Mouse (Mus musculus) brain, embryonic 14.5 days (tissue): ENCODE data around the gene Nudt1. TPM values are rescaled to one million over a fixed set of nuclear protein-coding genes. Genes with fewer than 3 reads are reported as not detected.

Source experiments
- DNase-seq: peaks from one replicate; pipeline ENCODE4 v3.0.0-alpha.2; 2011; ENCODE audit warnings: low read depth
- CTCF ChIP-seq: fragments of 200-500 bp; IDR thresholded peaks from 2 replicates; pipeline ENCODE4 v1.5.1; 2012; ENCODE audit warnings: inconsistent platforms, mild to moderate bottlenecking, moderate library complexity, borderline replicate concordance; ENCODE audit not compliant: insufficient read depth, insufficient read length; ENCODE audit errors: extremely low read depth
- POLR2A ChIP-seq: fragments of 200-500 bp; IDR thresholded peaks from 2 replicates; pipeline ENCODE4 v1.6.1; 2012; ENCODE audit warnings: mild to moderate bottlenecking, inconsistent platforms, borderline replicate concordance; ENCODE audit not compliant: poor library complexity, insufficient read depth, insufficient read length, severe bottlenecking; ENCODE audit errors: extremely low read depth
- polyA plus RNA-seq: library from polyadenylated mRNA; depleted of rRNA; stranded (reverse); fragments of >200 nt; gene quantifications from 2 replicates; pipeline ENCODE4 v1.2.3, GENCODE M21; 2012; rRNA removed

Gene Nudt1
- polyA plus RNA-seq, result 17.3 and 20.1 TPM in 2 replicates

DNA sequence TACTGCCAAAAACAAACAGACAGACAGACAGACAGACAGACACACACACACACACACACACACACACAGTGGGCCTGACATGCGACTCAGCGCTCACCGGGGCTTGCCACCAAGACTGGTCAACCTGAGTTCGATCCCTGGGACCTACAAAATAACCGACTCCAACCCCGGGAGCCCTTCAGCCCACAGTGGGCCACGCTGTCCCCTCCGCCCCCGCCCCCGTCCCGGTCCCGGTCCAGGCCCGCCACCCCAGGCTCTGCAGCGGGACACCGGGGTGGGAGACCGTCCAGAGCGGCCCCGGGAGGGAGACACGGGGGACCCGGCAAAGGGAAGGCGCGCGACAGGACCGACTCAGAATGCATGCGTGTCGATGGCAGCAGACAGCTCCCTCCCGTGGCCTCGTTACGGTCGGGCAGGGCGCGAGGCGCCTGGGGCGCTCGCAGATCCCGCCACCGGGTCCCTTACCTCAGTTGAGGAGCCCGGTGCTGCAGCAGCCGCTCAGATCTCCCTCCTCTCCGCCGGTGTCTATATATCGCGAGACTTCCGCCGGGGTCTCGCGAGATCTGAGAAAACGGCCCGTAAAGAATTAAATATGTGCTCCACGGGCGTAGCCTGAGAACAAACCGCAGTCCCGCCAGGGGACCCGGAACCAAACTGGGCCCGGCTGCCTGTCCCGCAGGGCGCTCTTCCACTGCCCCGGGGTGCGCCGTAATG is at the start of gene Nudt1, which contains the start of gene Mad1l1:
Gene Nudt1, plus strand, starts transcription at position 615 of the 714 bp plus-strand sequence.
Gene Mad1l1, minus strand, starts transcription at position 511 of the 714 bp plus-strand sequence.
- TF ChIP-seq CTCF (0 out of 2 replicates have a peak, but pooled peaks have one; percentile 1), POLR2A (peak; percentile 64)
- DNase-seq, result peak; percentile 97

DNA sequence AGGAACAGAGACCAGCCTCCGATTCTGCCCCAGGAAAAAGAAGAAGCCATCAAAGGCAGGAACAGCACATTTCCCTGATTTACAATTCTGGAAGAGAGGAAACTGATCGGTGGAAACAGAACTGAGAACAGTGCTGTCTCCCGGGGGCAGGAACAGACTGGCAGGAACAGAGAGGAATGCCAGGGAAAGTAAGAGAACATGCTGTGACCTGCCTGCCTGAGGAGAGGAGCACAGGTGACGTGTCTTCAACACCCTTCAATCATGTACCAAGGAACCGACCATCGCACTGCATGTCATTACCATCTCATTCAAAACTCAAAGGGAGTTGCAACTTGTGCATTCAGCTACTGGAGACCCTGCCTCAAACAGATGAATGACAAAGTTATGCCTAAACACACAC is 44.7 kb upstream of the Nudt1 start:
- peak; percentile 69 for DNase-seq
- no peak for TF ChIP-seq CTCF
- TF ChIP-seq POLR2A, result no peak

DNA sequence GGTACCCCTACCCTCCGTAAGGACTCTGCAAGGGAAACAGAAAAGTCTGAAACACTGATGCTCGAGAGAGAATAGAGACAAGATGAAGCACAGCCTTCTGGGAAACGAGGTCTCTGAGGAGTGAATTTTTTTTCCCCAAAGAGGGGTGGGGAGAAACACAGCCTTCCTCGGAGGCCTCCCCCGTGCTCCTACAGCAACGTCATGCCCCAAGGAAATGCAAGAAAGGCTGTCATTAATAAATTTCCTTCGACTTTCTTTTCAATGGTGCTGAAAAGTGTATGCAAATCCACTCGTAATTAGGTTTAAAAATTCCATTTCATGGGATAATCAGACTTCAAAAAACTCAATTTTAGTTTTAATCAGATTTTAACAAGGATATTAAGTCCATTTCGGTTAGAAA is 41.3 kb upstream of the Nudt1 start:
- peak; percentile 50 for DNase-seq

DNA sequence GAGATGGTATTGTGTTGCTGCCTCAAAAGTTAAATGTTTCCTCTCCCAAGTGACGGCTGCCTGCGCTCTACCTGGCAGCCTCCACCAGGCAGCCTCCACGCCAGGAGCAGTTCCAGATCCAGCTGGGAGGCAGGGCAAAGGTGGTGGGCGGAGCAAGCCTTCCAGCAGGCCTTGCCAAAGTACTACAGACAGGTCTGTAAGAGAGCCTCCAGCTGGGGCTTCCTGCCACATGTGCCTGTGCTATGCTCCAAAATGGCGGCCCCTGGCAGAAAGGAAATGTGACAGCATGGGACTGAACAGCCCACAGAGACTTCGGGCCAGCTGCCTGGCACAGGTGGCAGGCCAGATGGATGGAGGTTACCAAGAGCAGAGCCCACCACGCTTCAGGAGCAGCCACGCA is 39.1 kb upstream of the Nudt1 start:
- no peak for TF ChIP-seq POLR2A
- no peak for TF ChIP-seq CTCF
- peak; percentile 61 for DNase-seq

More for the DNA sequence above, 41.3 kb upstream of the Nudt1 start:
- TF ChIP-seq CTCF (no peak), POLR2A (no peak)

DNA sequence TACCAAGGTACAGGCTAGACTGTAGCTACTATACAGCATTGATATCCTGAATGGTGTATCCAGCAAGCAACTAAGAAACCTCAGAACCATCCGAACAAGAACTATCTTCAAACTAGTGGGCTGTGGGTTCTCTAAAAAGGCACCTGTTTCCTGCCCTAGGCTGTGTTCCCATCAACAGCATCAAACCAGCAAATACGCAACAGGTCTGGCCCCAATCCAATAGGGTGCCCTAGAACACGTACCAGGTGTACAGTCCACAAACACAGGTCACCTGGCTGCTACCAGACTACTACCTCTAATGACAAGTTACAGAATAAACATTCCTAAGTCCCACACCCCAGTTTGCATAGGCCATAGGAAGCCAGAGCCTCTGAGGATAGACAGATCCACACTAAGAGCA is 38.6 kb upstream of the Nudt1 start:
- no peak for DNase-seq
- no peak for TF ChIP-seq CTCF
- TF ChIP-seq POLR2A, result no peak

DNA sequence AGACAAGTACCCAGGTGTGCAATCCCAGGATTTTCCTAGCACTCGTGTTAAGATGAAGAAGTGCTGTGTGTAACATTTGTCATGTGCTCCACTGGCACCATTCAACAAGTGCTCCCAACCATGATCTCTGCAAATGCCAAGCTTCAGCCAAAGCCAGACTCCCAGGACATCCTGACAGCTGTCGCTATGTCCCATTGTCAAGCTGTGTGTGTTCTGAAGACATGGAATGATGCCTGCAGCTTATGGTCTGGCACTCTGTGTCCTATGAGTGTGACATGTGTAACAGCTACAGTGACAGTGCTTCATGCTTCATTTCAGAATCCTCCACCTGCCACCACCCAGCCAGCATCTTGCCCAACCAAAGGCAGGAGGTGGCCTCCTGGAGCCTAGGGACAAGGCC is 37.4 kb upstream of the Nudt1 start:
- DNase-seq, result no peak
- TF ChIP-seq CTCF, result no peak

DNA sequence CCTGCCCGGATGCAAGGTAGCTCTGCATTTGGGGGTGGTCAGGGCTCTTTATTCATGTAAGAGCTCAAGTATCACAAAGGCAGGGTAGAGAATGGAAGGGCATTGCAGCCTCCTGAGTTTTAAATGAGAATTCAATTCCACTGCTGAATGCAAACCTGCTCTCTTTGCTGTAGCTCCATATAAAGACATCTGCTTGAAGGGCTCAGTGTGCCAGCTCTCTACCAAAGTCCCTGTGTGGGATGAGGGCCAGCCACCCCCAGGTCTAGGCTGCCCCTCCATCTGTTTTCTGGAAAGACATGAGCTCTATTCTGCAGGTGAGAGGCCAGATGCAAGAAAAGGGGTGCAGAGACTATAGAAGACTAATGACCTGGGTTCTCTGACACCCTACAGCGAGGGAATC is 36.7 kb upstream of the Nudt1 start:
- no peak for DNase-seq
- TF ChIP-seq POLR2A (no peak), CTCF (no peak)

DNA sequence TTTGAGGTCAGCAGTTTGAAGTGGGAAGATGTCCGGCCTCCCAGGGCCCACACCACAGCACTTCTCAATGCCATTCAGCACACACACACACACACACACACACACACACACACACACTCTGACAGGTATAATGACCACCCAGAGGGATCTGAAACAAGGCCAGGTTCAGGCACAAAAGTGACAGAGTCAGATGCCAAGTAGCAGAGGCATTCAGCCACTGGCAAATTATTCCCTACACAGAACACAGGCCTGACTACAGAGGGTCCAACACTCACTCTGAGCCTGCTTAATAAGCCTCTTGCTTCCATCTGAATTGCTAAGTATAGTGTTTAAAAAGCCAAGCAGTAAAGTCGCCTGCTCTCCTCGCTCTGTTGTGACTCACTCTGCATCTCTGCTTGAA is 33.2 kb upstream of the Nudt1 start:
- TF ChIP-seq CTCF (no peak), POLR2A (no peak)

DNA sequence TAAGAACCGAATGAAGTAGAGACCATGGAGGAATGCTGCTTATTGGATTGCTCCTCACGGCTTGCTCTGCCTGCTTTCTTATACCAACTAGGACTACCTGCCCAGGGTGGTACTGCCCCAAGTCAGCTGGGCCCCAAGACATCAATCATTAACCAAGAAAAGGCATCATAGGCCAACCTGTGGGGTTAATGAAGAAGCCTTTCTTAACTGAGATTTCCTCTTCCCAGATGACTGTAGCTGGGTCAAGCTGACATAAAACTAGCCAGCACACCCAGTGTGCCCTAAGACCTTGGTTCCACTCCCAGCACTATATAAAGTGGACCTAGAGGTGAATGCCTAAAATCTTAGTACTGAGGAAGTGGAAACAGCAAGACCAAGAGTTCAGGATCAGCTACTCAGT is 32.3 kb upstream of the Nudt1 start:
- TF ChIP-seq CTCF (no peak), POLR2A (no peak)

More for the DNA sequence above, 33.2 kb upstream of the Nudt1 start:
- peak; percentile 73 for DNase-seq

DNA sequence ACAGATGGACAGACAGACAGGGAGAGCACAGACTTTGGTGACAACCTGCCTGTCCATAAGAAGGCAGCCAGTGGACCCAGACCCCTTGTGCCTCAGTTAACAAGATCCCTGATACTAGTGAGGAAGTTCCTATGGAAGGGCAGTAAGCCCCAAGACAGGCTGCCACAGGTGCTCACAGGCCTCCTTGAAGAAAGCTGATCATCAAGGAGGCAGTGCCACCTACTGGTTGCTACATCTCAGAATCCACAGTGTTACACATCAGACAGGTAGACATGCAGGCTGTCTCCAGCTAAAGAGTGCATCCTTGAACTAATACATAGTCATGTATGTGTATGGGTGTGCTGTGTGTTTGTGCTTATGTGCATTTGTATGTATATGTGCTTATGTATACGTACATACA is 29.3 kb upstream of the Nudt1 start:
- TF ChIP-seq POLR2A, result no peak
- TF ChIP-seq CTCF, result peak; percentile 82
- DNase-seq, result peak; percentile 91

More for the DNA sequence above, 32.3 kb upstream of the Nudt1 start:
- no peak for DNase-seq

DNA sequence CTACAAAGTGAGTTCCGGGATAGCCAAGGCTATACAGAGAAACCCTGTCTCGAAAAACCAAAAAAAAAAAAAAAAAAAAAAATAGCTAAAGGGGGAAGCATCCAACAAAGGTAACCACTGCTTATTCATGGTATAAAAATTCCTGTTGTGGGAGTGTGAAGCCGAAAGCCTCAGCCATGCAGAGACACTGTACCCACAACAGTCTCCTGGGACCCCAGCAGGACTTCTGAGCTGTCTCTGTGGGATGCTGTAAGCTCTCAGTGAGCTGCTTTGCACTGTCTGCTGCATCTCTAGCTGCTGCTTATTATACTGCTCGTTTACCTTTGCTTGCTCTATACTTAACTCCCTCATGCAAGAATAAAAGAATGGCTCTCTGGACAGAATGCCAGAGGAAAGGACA is 23.2 kb upstream of the Nudt1 start:
- no peak for DNase-seq
- TF ChIP-seq POLR2A (no peak), CTCF (no peak)

DNA sequence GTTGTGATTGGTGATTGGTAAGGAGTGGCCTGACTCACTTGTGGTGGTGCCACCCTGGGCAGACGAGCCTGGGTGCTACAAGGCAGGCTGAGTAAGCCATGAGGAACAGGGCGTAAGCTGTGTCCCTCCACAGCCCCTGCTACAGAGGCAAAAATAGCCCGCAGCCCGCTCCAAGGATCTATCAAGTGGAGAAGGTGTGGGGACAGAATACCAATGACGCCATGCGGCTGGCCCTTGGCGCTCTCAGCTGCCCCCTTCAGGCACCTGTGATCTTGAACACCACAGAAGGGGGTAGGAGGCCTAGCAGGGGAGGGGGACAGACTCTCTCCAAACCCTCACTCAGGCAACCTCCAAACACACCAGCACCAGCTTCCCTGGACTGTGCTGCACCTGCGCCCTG is 15.4 kb upstream of the Nudt1 start:
- TF ChIP-seq POLR2A (no peak), CTCF (no peak)
- no peak for DNase-seq

DNA sequence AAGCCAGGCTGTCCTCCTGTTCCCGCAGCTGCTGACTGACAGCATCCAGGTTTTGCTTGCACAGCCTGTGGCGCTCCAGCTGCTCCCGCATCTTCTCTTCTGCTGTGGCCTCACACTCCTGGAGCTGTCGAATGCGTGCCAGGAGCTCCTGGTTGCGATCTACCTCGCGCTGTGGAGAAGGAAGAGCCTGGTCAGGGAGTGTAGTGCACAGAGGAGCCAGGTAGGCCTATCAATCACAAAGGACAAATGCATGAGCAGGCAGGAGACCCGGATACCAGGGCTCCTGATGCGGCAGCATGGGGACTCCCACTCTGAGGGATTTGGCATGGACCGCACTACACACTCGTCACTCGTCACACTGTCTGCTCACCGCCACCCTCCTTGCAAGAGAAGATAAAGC is 13.9 kb upstream of the Nudt1 start:
- TF ChIP-seq CTCF (no peak), POLR2A (no peak)
- no peak for DNase-seq

DNA sequence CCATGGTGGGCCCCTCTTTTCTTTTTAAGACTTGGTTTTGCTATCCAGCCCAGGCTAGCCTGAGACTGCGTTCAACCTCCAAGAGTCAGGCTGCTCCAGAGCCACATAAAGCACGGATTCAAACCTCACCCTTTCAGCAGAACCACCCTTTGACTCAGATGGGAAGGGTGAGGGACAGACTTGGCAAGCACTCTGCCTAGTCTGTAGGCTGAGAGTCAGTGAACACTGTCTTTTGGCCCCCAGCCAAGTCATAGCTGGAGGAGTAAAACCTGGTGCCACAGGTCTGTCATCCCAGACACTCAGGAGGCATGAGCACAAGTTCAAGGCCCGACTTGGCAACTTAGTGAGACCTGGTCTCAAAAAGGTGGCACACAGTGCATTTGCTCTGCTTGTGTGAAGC is 4.7 kb upstream of the Nudt1 start:
- DNase-seq, result no peak

More for the DNA sequence above, 4.7 kb upstream of the Nudt1 start:
- TF ChIP-seq CTCF (no peak), POLR2A (no peak)
